In the genomic region with DNA sequence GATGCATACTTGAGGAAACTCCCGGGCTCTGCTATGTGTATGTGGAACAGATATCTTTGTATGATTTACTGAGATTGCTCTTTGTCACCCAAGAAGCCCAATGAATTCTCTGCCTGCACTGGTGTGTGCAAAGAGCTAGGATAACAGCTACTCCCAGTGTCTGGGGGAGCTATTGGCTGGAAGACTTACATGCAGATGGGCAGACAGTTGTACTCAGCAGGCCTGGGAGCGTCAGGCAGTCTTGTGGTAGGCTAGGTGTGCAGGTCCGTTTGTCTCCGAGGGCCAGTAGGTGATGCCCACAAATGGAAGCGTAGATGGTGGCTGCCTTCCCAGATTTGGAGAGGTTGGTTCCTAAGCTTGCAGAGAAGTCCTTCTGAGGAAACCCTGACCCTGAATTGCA, we compare ENCODE assay signal across 9 mouse cellular contexts. TPM values are rescaled to one million over a fixed set of nuclear protein-coding genes. Genes with fewer than 3 reads are reported as not detected.
DNase-seq lines count a peak whose midpoint lies in the region; ATAC-seq and TF ChIP-seq lines count a peak whose summit lies in the region.
"Had no signal": no experiment of that assay in that cellular context is flagged by ENCODE, and none has a peak within 500 bp of the region (broad histone marks: within the 10 kb centered on the region; RNA-seq: fewer than 3 reads in every experiment).

No protein-coding gene starts in this region.

- H3K9ac ChIP-seq in hindbrain, embryonic 16.5 days (ENCODE audit: low read depth, low read length), result peak overlapping the region; percentile 95
- peak overlapping the region; percentile 93 for H3K9ac ChIP-seq in neural tube, embryonic 15.5 days (replicated peaks)

- DNase-seq in layer of hippocampus, adult 11-12 months (ENCODE audit: low spot score), result peak; percentile 24
- no peak for DNase-seq in layer of hippocampus, adult 8-10 months (ENCODE audit: low spot score in 2 of 2)
- peak; percentile 75 to 78 for DNase-seq in cerebellum, postnatal 25 days
- no peak for DNase-seq in thymus, adult 2 months
- no peak for DNase-seq in adrenal gland, adult 8-10 months

- peak overlapping the region; percentile 97 for H3K27ac ChIP-seq in hindbrain, embryonic 16.5 days (ENCODE audit: low read depth, low read length)
- H3K27ac ChIP-seq in neural tube, embryonic 15.5 days (replicated peaks), result peak overlapping the region; percentile 93
- H3K27ac ChIP-seq in thymus, adult 2 months (ENCODE audit: control insufficient read depth, insufficient read depth, low read length), result no peak overlapping the region

- H3K9me3 ChIP-seq in hindbrain, embryonic 16.5 days (ENCODE audit: control insufficient read depth, low read length), result no peaks in the 10 kb centered on the region
- no peaks in the 10 kb centered on the region for H3K9me3 ChIP-seq in neural tube, embryonic 15.5 days (replicated peaks)
- H3K9me3 ChIP-seq: G1E had no signal

- peaks cover 25% of the 10 kb centered on the region for H3K4me1 ChIP-seq in hindbrain, embryonic 16.5 days (ENCODE audit: control insufficient read depth, insufficient read depth, low read depth, low read length)
- peaks cover 49% of the 10 kb centered on the region for H3K4me1 ChIP-seq in neural tube, embryonic 15.5 days
- peaks cover 24% of the 10 kb centered on the region for H3K4me1 ChIP-seq in thymus, adult 2 months (replicated peaks; ENCODE audit: control insufficient read depth, insufficient read depth, low read length)

- peak overlapping the region; percentile 85 for H3K4me3 ChIP-seq in hindbrain, embryonic 16.5 days (ENCODE audit: low read length)
- H3K4me3 ChIP-seq in neural tube, embryonic 15.5 days (replicated peaks), result peak overlapping the region; percentile 58
- H3K4me3 ChIP-seq in thymus, adult 2 months (ENCODE audit: control insufficient read depth, insufficient read depth, low read length), result no peak overlapping the region

- TF ChIP-seq POLR2A in thymus, adult 2 months (IDR thresholded peaks at IDR 0.05; ENCODE audit: control insufficient read depth, extremely low read depth, insufficient read depth, low read length, poor library complexity), result no peak

- WGBS in hindbrain, embryonic 16.5 days, result 49% methylated on average over 5 of the region's 5 CpGs
- 38% methylated on average over 5 of the region's 5 CpGs for WGBS in neural tube, embryonic 15.5 days
- WGBS in thymus, adult 2 months, result 92% methylated on average over 5 of the region's 5 CpGs

- peak overlapping the region; percentile 77 for H3K4me2 ChIP-seq in hindbrain, embryonic 16.5 days (ENCODE audit: low read length)
- peak overlapping the region; percentile 87 for H3K4me2 ChIP-seq in neural tube, embryonic 15.5 days

- TF ChIP-seq CTCF in thymus, adult 2 months (IDR thresholded peaks at IDR 0.05; ENCODE audit: borderline replicate concordance, control insufficient read depth, extremely low read depth, insufficient read depth, low read length, poor library complexity), result no peak

- peak; percentile 15; the same call in 1 of the 2 replicates for ATAC-seq in hindbrain, embryonic 16.5 days
- no peak for ATAC-seq in neural tube, embryonic 15.5 days (ENCODE audit: low FRiP score)
- no peak for ATAC-seq in erythroblast, adult 5-6 weeks (replicated peaks; ENCODE audit: low FRiP score, poor library complexity, severe bottlenecking)

- H3K36me3 ChIP-seq in hindbrain, embryonic 16.5 days (ENCODE audit: control insufficient read depth, insufficient read depth, low read length), result no peaks in the 10 kb centered on the region
- H3K36me3 ChIP-seq in neural tube, embryonic 15.5 days, result no peaks in the 10 kb centered on the region
- H3K36me3 ChIP-seq in thymus, adult 2 months (ENCODE audit: control insufficient read depth, insufficient read depth, low read length), result no peaks in the 10 kb centered on the region
- H3K36me3 ChIP-seq: G1E had no signal

- no peaks in the 10 kb centered on the region for H3K27me3 ChIP-seq in hindbrain, embryonic 16.5 days (replicated peaks; ENCODE audit: control insufficient read depth, insufficient read depth, low read length)
- no peaks in the 10 kb centered on the region for H3K27me3 ChIP-seq in neural tube, embryonic 15.5 days (replicated peaks)
- H3K27me3 ChIP-seq in thymus, adult 2 months (ENCODE audit: control insufficient read depth, insufficient read depth, low read length), result no peaks in the 10 kb centered on the region

RNA-seq across cellular contexts. Expression of gene Tnik, which starts 2.6 kb away (rescaled TPM):
- 100 to 1,000 TPM; 174 to 209 (median 197) TPM for total RNA-seq in layer of hippocampus, adult 8-10 months (2022)
- 55.7 and 65.1 TPM in 2 replicates for polyA plus RNA-seq in hindbrain, embryonic 16.5 days (2015; fragmentation: Nextera tagmentation; extraction: Ambion mirVana)
- polyA plus RNA-seq in neural tube, embryonic 15.5 days (2015; fragmentation: Nextera tagmentation; extraction: Ambion mirVana), result 52.8 and 67.3 TPM in 2 replicates
- polyA plus RNA-seq in thymus, adult 2 months (2012; rRNA removed), result 22.6 and 23.6 TPM in 2 replicates
- 0.19 and 3.6 TPM in 2 replicates for total RNA-seq in erythroblast, adult 5-6 weeks (2015; ENCODE audit: low replicate concordance)
- 2.2 and 2.5 TPM in 2 replicates for total RNA-seq in erythroblast, adult 5-6 weeks (2017; ENCODE audit: low replicate concordance)
- 10 to 100 TPM; 13.6 to 28.1 (median 19.6) TPM for total RNA-seq in adrenal gland, adult 8-10 months (2022)

Comparison
In these comparisons a context has a peak if more than half of its experiments do, and no peak if none do; other contexts are left out.
1. DNase-seq: peak in layer of hippocampus, adult 11-12 months (single experiment) and cerebellum, postnatal 25 days (2 of 2); none in layer of hippocampus, adult 8-10 months (0 of 2), thymus, adult 2 months (single experiment) and adrenal gland, adult 8-10 months (single experiment).
2. RNA of gene Tnik, which starts 2.6 kb away (total RNA-seq): 174 to 209 TPM in layer of hippocampus, adult 8-10 months; 13.6 to 28.1 TPM in adrenal gland, adult 8-10 months and 0.19 to 3.6 TPM in erythroblast, adult 5-6 weeks; every median in the first group is over 4 times any median in the second.